Mouse (Mus musculus) MEL (cell line): Measurements from ENCODE around the gene Klf12. TPM values are rescaled to one million over a fixed set of nuclear protein-coding genes. Genes with fewer than 3 reads are reported as not detected.

ENCODE experiments used
- DNase-seq: peaks from one replicate; pipeline ENCODE4 v3.0.0; 2011; ENCODE audit warnings: low read depth, low spot score
- H3K27ac ChIP-seq: 2 replicates; pipeline ENCODE4 v1.5.1; 2012; ENCODE audit warnings: low read depth, mild to moderate bottlenecking, control low read depth, low read length, moderate library complexity; ENCODE audit not compliant: control insufficient read depth
- H3K27me3 ChIP-seq, 2 experiments: fragments of 150-350 bp in 1 of 2; sonication (generic) in 1 of 2; 2 replicates each; pipeline ENCODE4 v1.6.1; 2012; ENCODE audit warnings: low read length in 2 of 2, mild to moderate bottlenecking in 2 of 2, improper control_type of control experiment in 1 of 2, moderate library complexity in 1 of 2; ENCODE audit not compliant: insufficient read depth in 2 of 2, control insufficient read depth in 1 of 2
- H3K36me3 ChIP-seq, 2 experiments: 2 replicates each; pipeline ENCODE4 v1.6.1; 2012 to 2014; ENCODE audit warnings: low read length in 2 of 2, improper control_type of control experiment in 1 of 2, inconsistent platforms in 1 of 2, mild to moderate bottlenecking in 1 of 2; ENCODE audit not compliant: insufficient read depth in 2 of 2, control insufficient read depth in 1 of 2
- H3K4me1 ChIP-seq, 2 experiments: fragments of 150-350 bp in 1 of 2; sonication (generic) in 1 of 2; 2 replicates each; pipeline ENCODE4 v1.6.1; 2012; ENCODE audit warnings: low read length in 2 of 2, improper control_type of control experiment in 1 of 2, mild to moderate bottlenecking in 1 of 2; ENCODE audit not compliant: insufficient read depth in 2 of 2, control insufficient read depth in 1 of 2
- H3K4me3 ChIP-seq, 2 experiments: fragments of 150-350 bp in 1 of 2; sonication (generic) in 1 of 2; 2 replicates each; pipeline ENCODE4 v1.5.1; 2012; ENCODE audit warnings: low read depth in 2 of 2, low read length in 2 of 2, mild to moderate bottlenecking in 2 of 2, moderate library complexity in 2 of 2, control low read depth in 1 of 2, improper control_type of control experiment in 1 of 2; ENCODE audit not compliant: control insufficient read depth in 1 of 2, insufficient read depth in 1 of 2
- H3K79me2 ChIP-seq: 2 replicates; pipeline ENCODE4 v1.6.1; 2012; ENCODE audit warnings: mild to moderate bottlenecking, low read length, moderate library complexity; ENCODE audit not compliant: control insufficient read depth, poor library complexity, insufficient read depth
- H3K9ac ChIP-seq: 2 replicates; pipeline ENCODE4 v1.6.1; 2012; ENCODE audit warnings: low read depth, mild to moderate bottlenecking, control low read depth, low read length, moderate library complexity; ENCODE audit not compliant: control insufficient read depth, poor library complexity, severe bottlenecking
- H3K9me3 ChIP-seq: fragments of 150-350 bp; sonication (generic); replicated peaks from 2 replicates; pipeline ENCODE4 v1.6.1; 2012; ENCODE audit warnings: mild to moderate bottlenecking, low read length, improper control_type of control experiment, moderate library complexity; ENCODE audit not compliant: insufficient read depth
- CTCF ChIP-seq, 3 experiments: IDR thresholded peaks in 2 of 3; conservative IDR thresholded peaks in 1 of 3; 2 replicates each; pipeline ENCODE4 v1.5.1; 2011 to 2012; ENCODE audit warnings: low read length in 3 of 3, low read depth in 2 of 3, mild to moderate bottlenecking in 2 of 3, improper control_type of control experiment in 1 of 3, inconsistent platforms in 1 of 3, mixed read lengths in 1 of 3, moderate library complexity in 1 of 3; ENCODE audit not compliant: control insufficient read depth in 1 of 3, insufficient read depth in 1 of 3, poor library complexity in 1 of 3, severe bottlenecking in 1 of 3
- E2F4 ChIP-seq: IDR thresholded peaks from 2 replicates; pipeline ENCODE4 v1.6.1; 2011; ENCODE audit warnings: low read depth, low read length, improper control_type of control experiment, borderline replicate concordance
- ELF1 ChIP-seq: IDR thresholded peaks from 2 replicates; pipeline ENCODE4 v1.6.1; 2014; ENCODE audit warnings: low read depth, mild to moderate bottlenecking, inconsistent platforms, low read length, improper control_type of control experiment, moderate library complexity
- EP300 ChIP-seq, 2 experiments: IDR thresholded peaks; 2 replicates each; pipeline ENCODE4 v1.6.1; 2011; ENCODE audit warnings: improper control_type of control experiment in 2 of 2, low read length in 2 of 2, low read depth in 1 of 2, mild to moderate bottlenecking in 1 of 2
- ETS1 ChIP-seq: IDR thresholded peaks from 2 replicates; pipeline ENCODE4 v1.6.1; 2012; ENCODE audit warnings: low read depth, mild to moderate bottlenecking, inconsistent platforms, low read length, improper control_type of control experiment, moderate library complexity
- MXI1 ChIP-seq: IDR thresholded peaks from 2 replicates; pipeline ENCODE4 v1.6.1; 2011; ENCODE audit warnings: mild to moderate bottlenecking, low read depth, low read length, improper control_type of control experiment
- MYC ChIP-seq: IDR thresholded peaks from 2 replicates; pipeline ENCODE4 v1.6.1; 2011; ENCODE audit warnings: low read depth, mild to moderate bottlenecking, low read length, improper control_type of control experiment, moderate library complexity
- NELFE ChIP-seq: IDR thresholded peaks from 2 replicates; pipeline ENCODE4 v1.6.1; 2011; ENCODE audit warnings: low read depth, low read length, improper control_type of control experiment
- POLR2AphosphoS2 ChIP-seq: IDR thresholded peaks from 2 replicates; pipeline ENCODE4 v1.6.1; 2011; ENCODE audit warnings: low read length, improper control_type of control experiment
- RCOR1 ChIP-seq: IDR thresholded peaks from 2 replicates; pipeline ENCODE4 v1.6.1; 2012; ENCODE audit warnings: low read depth, mild to moderate bottlenecking, inconsistent platforms, low read length, improper control_type of control experiment
- SIN3A ChIP-seq: IDR thresholded peaks from 2 replicates; pipeline ENCODE4 v1.6.1; 2012; ENCODE audit warnings: low read length, improper control_type of control experiment, inconsistent platforms
- SMC3 ChIP-seq: IDR thresholded peaks from 2 replicates; pipeline ENCODE4 v1.6.1; 2011; ENCODE audit warnings: low read depth, low read length, improper control_type of control experiment
- TBP ChIP-seq: IDR thresholded peaks from 2 replicates; pipeline ENCODE4 v1.8.0; 2011; ENCODE audit warnings: low read depth, low read length, improper control_type of control experiment
- TCF12 ChIP-seq: IDR thresholded peaks from 2 replicates; pipeline ENCODE4 v1.6.1; 2014; ENCODE audit warnings: low read depth, mild to moderate bottlenecking, inconsistent platforms, low read length, improper control_type of control experiment, moderate library complexity
- USF1 ChIP-seq: IDR thresholded peaks from 2 replicates; pipeline ENCODE4 v1.6.1; 2014; ENCODE audit warnings: low read depth, mild to moderate bottlenecking, inconsistent platforms, low read length, improper control_type of control experiment, moderate library complexity
- ZKSCAN1 ChIP-seq: IDR thresholded peaks from 2 replicates; pipeline ENCODE4 v1.6.1; 2012; ENCODE audit warnings: low read depth, mild to moderate bottlenecking, inconsistent platforms, low read length, improper control_type of control experiment, moderate library complexity
- ZNF384 ChIP-seq: IDR thresholded peaks from 2 replicates; pipeline ENCODE4 v1.6.1; 2012; ENCODE audit warnings: low read depth, mild to moderate bottlenecking, inconsistent platforms, low read length, improper control_type of control experiment
- polyA plus RNA-seq, 2 experiments: library from polyadenylated mRNA; stranded (reverse) in 1 of 2; unstranded in 1 of 2; fragments of >175 nt in 1 of 2; fragments of >200 nt in 1 of 2; gene quantifications; 2 replicates each; pipeline versions ENCODE4 v1.2.1 to v1.2.4; 2012; ENCODE audit warnings: low replicate concordance in 2 of 2, low read depth in 1 of 2; ENCODE audit not compliant: insufficient read length in 2 of 2, insufficient read depth in 1 of 2, missing spikeins in 1 of 2
- total RNA-seq: library from RNA; depleted of rRNA; stranded (reverse); fragments of 300-350 nt; gene quantifications from 2 replicates; pipeline ENCODE4 v1.2.3, GENCODE M21; 2012

Klf12 gene
- total and polyA plus RNA-seq, 3 experiments = 0.42 to 1.2 TPM; not detected in 1

DNA sequence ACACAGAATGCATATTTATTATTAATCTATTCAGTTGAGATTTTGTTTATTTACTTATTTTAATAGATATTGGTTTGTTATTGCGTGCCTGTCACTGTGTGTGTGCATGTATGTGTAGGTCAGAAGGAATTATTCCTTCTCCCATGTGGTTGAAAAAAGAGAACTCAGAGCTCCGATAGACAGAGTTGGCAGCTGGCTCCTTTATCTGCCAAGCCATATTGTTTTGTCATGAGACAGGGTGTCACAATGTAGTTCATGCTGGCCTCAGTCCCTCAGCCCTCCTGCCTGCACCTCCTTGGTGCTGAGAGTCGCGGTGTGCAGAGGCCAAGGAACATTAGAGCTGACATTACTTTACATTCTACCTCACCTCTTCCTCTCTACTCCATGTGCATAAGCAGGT lies 32.3 kb upstream of the Klf12 start:
- no peaks in the 10 kb centered on the region for H3K4me1 ChIP-seq
- no peak overlapping the region for H3K27ac ChIP-seq
- no peak overlapping the region for H3K9ac ChIP-seq
- TF ChIP-seq ETS1 = peak; percentile 78
- peak; percentile 16 to 45; a peak in 1 of 4 replicates for TF ChIP-seq EP300 (IDR thresholded peaks at IDR 0.05; ENCODE audit: low read depth in 1 of 2, low read length in 2 of 2)
- 0 out of 2 replicates have a peak, but pooled peaks have one; percentile 15 for TF ChIP-seq RCOR1
- TF ChIP-seq TBP = no peak
- peak; percentile 57; the same call in 1 of the 2 replicates for TF ChIP-seq MXI1
- TF ChIP-seq USF1 = peak; percentile 11; the same call in 1 of the 2 replicates
- no peak for TF ChIP-seq MYC
- peak; percentile 79 for TF ChIP-seq TCF12
- H3K9me3 ChIP-seq = no peaks in the 10 kb centered on the region
- peak overlapping the region in 1 of 2 experiments; percentile 41; a peak in 1 of 4 replicates for H3K4me3 ChIP-seq
- H3K36me3 ChIP-seq = no peaks in the 10 kb centered on the region
- no peaks in the 10 kb centered on the region for H3K79me2 ChIP-seq
- H3K27me3 ChIP-seq = no peaks in the 10 kb centered on the region
- DNase-seq = peak; percentile 12

DNA sequence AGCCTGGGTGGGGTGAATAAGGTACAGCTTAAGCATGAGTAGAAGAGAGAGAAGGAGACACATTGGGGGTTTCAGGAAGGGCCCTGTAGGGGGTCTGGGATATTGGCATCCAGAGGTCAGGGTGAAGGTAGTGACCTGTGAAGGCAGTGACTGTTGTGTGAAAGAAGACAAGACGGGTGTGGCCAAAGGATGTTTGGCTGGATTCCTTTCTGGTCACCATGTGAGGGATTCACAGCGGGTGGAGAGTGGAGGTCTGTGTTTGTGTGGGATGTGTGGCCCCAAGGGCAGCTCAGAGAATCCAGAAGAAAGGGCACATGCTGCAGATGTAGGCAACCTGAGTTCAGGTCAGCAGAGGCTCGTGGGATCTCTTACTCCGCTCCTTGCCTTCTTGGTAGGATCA lies 29.6 kb upstream of the Klf12 start:
- no peak for DNase-seq
- no peaks in the 10 kb centered on the region for H3K79me2 ChIP-seq
- TF ChIP-seq ELF1 (no peak), NELFE (no peak), SIN3A (no peak), ZNF384 (no peak)

DNA sequence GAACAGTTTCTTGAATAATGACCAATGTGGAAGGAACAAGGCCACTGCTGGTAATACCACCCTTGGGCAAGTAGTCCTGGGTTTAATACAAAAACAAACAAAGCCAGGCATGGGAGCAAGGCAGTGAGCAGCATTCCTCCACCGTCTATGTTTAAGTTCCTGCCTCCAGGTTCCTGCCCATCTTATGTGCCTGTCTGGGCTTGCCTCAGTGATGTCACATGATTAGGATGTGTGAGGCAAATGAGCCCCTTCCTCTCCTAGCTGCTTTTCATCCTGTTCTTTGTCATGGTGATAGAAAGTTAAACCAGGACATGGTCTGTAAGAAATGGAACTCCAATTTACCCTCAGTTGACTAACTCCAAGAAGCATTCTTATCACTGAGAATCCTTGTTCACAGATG lies 16.4 kb upstream of the Klf12 start:
- TF ChIP-seq CTCF (IDR thresholded peaks at IDR 0.05 in 2 of 3, conservative IDR thresholded peaks at IDR 0.05 in 1 of 3; ENCODE audit: control insufficient read depth in 1 of 3, insufficient read depth in 1 of 3, low read depth in 2 of 3, low read length in 3 of 3, poor library complexity in 1 of 3, severe bottlenecking in 1 of 3) (no peak), POLR2AphosphoS2 (no peak), RCOR1 (no peak), SMC3 (no peak), E2F4 (no peak), ZKSCAN1 (no peak), ETS1 (no peak), TBP (no peak)
- no peaks in the 10 kb centered on the region for H3K79me2 ChIP-seq
- H3K9me3 ChIP-seq = no peaks in the 10 kb centered on the region
- no peak overlapping the region for H3K27ac ChIP-seq
- DNase-seq = no peak
- H3K4me1 ChIP-seq = no peaks in the 10 kb centered on the region
- H3K27me3 ChIP-seq = no peaks in the 10 kb centered on the region
- H3K36me3 ChIP-seq = no peaks in the 10 kb centered on the region
- no peak overlapping the region for H3K9ac ChIP-seq
- H3K4me3 ChIP-seq = no peak overlapping the region

More for the DNA sequence above, 29.6 kb upstream of the Klf12 start:
- no peaks in the 10 kb centered on the region for H3K9me3 ChIP-seq
- no peaks in the 10 kb centered on the region for H3K27me3 ChIP-seq
- no peak overlapping the region for H3K4me3 ChIP-seq
- no peaks in the 10 kb centered on the region for H3K36me3 ChIP-seq
- no peak overlapping the region for H3K9ac ChIP-seq
- no peaks in the 10 kb centered on the region for H3K4me1 ChIP-seq
- H3K27ac ChIP-seq = no peak overlapping the region
